Mouse (Mus musculus): Measurements from ENCODE around the gene Noxred1. TPM values are rescaled to one million over a fixed set of nuclear protein-coding genes. Genes with fewer than 3 reads are reported as not detected.

Gene Noxred1
- 1.1 and 2.0 TPM in 2 replicates for polyA plus RNA-seq (2014; fragmentation: Nextera tagmentation; extraction: Ambion mirVana)

GRCm38 (mm10) chr12:87238632-87239031, at the start of gene Noxred1:
TSS of gene Noxred1 (minus strand) at chr12:87238732.
- Histone ChIP-seq H3K9ac (ENCODE audit: low read depth, low read length) (no peak within 1 kb of the TSS), H3K36me3 (ENCODE audit: control insufficient read depth, insufficient read depth, low read length) (no peaks in the 10 kb centered on the region; the same call in 1 of the 2 replicates), H3K4me3 (ENCODE audit: low read depth, low read length) (no peak within 1 kb of the TSS), H3K4me1 (replicated peaks; ENCODE audit: control insufficient read depth, insufficient read depth, low read length) (no peaks in the 10 kb centered on the region), H3K4me2 (replicated peaks; ENCODE audit: low read depth, low read length) (no peak within 1 kb of the TSS), H3K9me3 (ENCODE audit: control insufficient read depth, low read length) (no peaks in the 10 kb centered on the region), H3K27ac (ENCODE audit: low read depth, low read length) (no peak within 1 kb of the TSS), H3K27me3 (ENCODE audit: control insufficient read depth, insufficient read depth, low read length) (no peaks in the 10 kb centered on the region)
- 93% methylated on average over 1 of the region's 1 CpGs for WGBS
- DNase-seq (ENCODE audit: low spot score) (no peak), ATAC-seq (ENCODE audit: low FRiP score) (no peak)

DNA sequence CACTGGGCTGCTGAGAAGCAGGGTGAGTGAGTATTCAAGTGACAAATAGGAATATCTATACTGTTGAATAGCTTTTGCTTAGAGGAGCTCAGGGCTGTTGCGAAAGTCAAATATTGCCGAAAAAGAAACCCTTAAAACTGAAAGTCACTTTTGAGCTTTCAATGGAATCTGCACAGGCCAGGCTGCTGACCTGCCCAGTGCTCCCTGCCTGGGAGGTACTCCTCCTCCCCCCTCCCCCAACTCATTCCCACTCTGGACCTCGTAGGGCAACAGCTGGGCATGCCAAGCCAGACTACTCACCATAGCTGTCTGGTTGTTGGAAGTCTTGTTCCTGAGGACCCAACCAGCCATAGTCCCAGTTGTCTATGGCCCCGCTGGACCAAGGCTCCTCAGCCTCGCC, 46.2 kb upstream of the Noxred1 start:
- DNase-seq (ENCODE audit: low spot score) (no peak), ATAC-seq (ENCODE audit: low FRiP score) (no peak)
- 86% methylated on average over 5 of the region's 5 CpGs for WGBS
- H3K27me3 ChIP-seq (ENCODE audit: control insufficient read depth, insufficient read depth, low read length) = no peaks in the 10 kb centered on the region
- no peaks in the 10 kb centered on the region for H3K36me3 ChIP-seq (ENCODE audit: control insufficient read depth, insufficient read depth, low read length)
- no peak overlapping the region for H3K4me2 ChIP-seq (replicated peaks; ENCODE audit: low read depth, low read length)
- H3K4me1 ChIP-seq (replicated peaks; ENCODE audit: control insufficient read depth, insufficient read depth, low read length) = no peaks in the 10 kb centered on the region
- no peak overlapping the region for H3K9ac ChIP-seq (ENCODE audit: low read depth, low read length)
- H3K9me3 ChIP-seq (ENCODE audit: control insufficient read depth, low read length) = no peaks in the 10 kb centered on the region
- no peak overlapping the region for H3K27ac ChIP-seq (ENCODE audit: low read depth, low read length)
- H3K4me3 ChIP-seq (ENCODE audit: low read depth, low read length) = no peak overlapping the region

- H3K9me3 ChIP-seq (ENCODE audit: control insufficient read depth, low read length) = no peaks in the 10 kb centered on the region
- no peaks in the 10 kb centered on the region for H3K4me1 ChIP-seq (replicated peaks; ENCODE audit: control insufficient read depth, insufficient read depth, low read length)
- H3K4me3 ChIP-seq (ENCODE audit: low read depth, low read length) = no peak overlapping the region
- H3K4me2 ChIP-seq (replicated peaks; ENCODE audit: low read depth, low read length) = no peak overlapping the region
- 79% methylated on average over 4 of the region's 4 CpGs for WGBS
- no peaks in the 10 kb centered on the region for H3K36me3 ChIP-seq (ENCODE audit: control insufficient read depth, insufficient read depth, low read length)
- H3K27ac ChIP-seq (ENCODE audit: low read depth, low read length) = no peak overlapping the region
- H3K27me3 ChIP-seq (ENCODE audit: control insufficient read depth, insufficient read depth, low read length) = no peaks in the 10 kb centered on the region
- ATAC-seq (ENCODE audit: low FRiP score) (no peak), DNase-seq (ENCODE audit: low spot score) (no peak)
- no peak overlapping the region for H3K9ac ChIP-seq (ENCODE audit: low read depth, low read length)
Observed at GRCm38 (mm10) chr12:87284268-87284667, 45.7 kb upstream of the Noxred1 start.

- Histone ChIP-seq H3K4me2 (replicated peaks; ENCODE audit: low read depth, low read length) (no peak overlapping the region), H3K9ac (ENCODE audit: low read depth, low read length) (no peak overlapping the region), H3K36me3 (ENCODE audit: control insufficient read depth, insufficient read depth, low read length) (no peaks in the 10 kb centered on the region), H3K27ac (ENCODE audit: low read depth, low read length) (no peak overlapping the region), H3K9me3 (ENCODE audit: control insufficient read depth, low read length) (no peaks in the 10 kb centered on the region), H3K4me1 (replicated peaks; ENCODE audit: control insufficient read depth, insufficient read depth, low read length) (no peaks in the 10 kb centered on the region), H3K27me3 (ENCODE audit: control insufficient read depth, insufficient read depth, low read length) (no peaks in the 10 kb centered on the region), H3K4me3 (ENCODE audit: low read depth, low read length) (no peak overlapping the region)
- ATAC-seq (ENCODE audit: low FRiP score) (no peak), DNase-seq (ENCODE audit: low spot score) (no peak)
- WGBS = 62% methylated on average over 7 of the region's 7 CpGs
Observed at GRCm38 (mm10) chr12:87283706-87284105, 45.2 kb upstream of the Noxred1 start.

DNA sequence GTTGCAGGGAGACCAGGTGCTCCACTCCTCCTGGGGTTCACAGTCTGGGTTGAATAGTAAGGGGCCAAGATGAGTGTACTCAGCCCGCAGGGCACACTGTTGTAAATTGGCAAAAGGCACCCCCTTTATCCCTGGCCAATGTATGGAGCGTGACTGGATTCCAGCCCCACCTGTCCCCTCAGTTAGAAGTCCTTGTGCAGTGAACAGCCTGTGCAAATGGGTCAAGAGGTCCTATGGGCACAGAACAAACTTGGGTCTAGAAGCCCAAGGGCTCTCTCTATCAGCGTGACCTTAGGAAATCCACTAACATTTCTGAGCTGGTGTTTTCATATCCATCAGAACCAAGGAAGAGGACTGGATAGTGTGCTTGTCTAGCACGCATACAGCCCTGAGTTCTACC, 44.2 kb upstream of the Noxred1 start:
- no peaks in the 10 kb centered on the region for H3K27me3 ChIP-seq (ENCODE audit: control insufficient read depth, insufficient read depth, low read length)
- no peak overlapping the region for H3K4me3 ChIP-seq (ENCODE audit: low read depth, low read length)
- H3K4me1 ChIP-seq (replicated peaks; ENCODE audit: control insufficient read depth, insufficient read depth, low read length) = no peaks in the 10 kb centered on the region
- DNase-seq (ENCODE audit: low spot score) = no peak
- H3K4me2 ChIP-seq (replicated peaks; ENCODE audit: low read depth, low read length) = no peak overlapping the region
- no peaks in the 10 kb centered on the region for H3K9me3 ChIP-seq (ENCODE audit: control insufficient read depth, low read length)
- WGBS = 92% methylated on average over 4 of the region's 4 CpGs
- no peak for ATAC-seq (ENCODE audit: low FRiP score)
- no peaks in the 10 kb centered on the region for H3K36me3 ChIP-seq (ENCODE audit: control insufficient read depth, insufficient read depth, low read length)
- H3K9ac ChIP-seq (ENCODE audit: low read depth, low read length) = no peak overlapping the region
- no peak overlapping the region for H3K27ac ChIP-seq (ENCODE audit: low read depth, low read length)

DNA sequence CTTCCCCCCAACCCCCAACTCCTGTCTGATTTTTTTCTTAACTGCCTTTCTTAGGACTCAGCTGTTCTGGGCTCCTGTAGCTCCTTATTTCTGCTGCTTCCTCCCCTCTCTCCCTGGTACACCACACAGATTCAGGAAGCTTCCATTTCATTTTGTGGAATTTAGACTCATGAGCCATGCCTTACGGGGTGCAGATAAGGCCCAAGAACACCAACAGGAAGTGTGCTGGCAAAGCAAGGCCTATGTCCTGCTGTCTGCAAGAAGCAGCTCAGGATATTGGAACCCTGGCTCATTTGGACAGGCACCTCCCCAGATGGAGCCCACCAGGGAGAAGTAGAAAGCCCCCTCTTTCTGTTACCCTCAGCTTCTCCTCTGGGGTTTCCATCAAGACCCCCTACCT, 43.2 kb upstream of the Noxred1 start:
- 83% methylated on average over 1 of the region's 1 CpGs for WGBS
- Histone ChIP-seq H3K4me2 (replicated peaks; ENCODE audit: low read depth, low read length) (no peak overlapping the region), H3K27ac (ENCODE audit: low read depth, low read length) (no peak overlapping the region), H3K27me3 (ENCODE audit: control insufficient read depth, insufficient read depth, low read length) (no peaks in the 10 kb centered on the region), H3K36me3 (ENCODE audit: control insufficient read depth, insufficient read depth, low read length) (no peaks in the 10 kb centered on the region), H3K4me3 (ENCODE audit: low read depth, low read length) (no peak overlapping the region), H3K9ac (ENCODE audit: low read depth, low read length) (no peak overlapping the region), H3K9me3 (ENCODE audit: control insufficient read depth, low read length) (no peaks in the 10 kb centered on the region), H3K4me1 (replicated peaks; ENCODE audit: control insufficient read depth, insufficient read depth, low read length) (no peaks in the 10 kb centered on the region)
- no peak for ATAC-seq (ENCODE audit: low FRiP score)
- no peak for DNase-seq (ENCODE audit: low spot score)

GRCm38 (mm10) chr12:87279879-87280278, 41.3 kb upstream of the Noxred1 start:
- no peaks in the 10 kb centered on the region for H3K4me1 ChIP-seq (replicated peaks; ENCODE audit: control insufficient read depth, insufficient read depth, low read length)
- no peaks in the 10 kb centered on the region for H3K9me3 ChIP-seq (ENCODE audit: control insufficient read depth, low read length)
- H3K36me3 ChIP-seq (ENCODE audit: control insufficient read depth, insufficient read depth, low read length) = no peaks in the 10 kb centered on the region
- ATAC-seq (ENCODE audit: low FRiP score) (no peak), DNase-seq (ENCODE audit: low spot score) (no peak)
- no peak overlapping the region for H3K4me3 ChIP-seq (ENCODE audit: low read depth, low read length)
- H3K9ac ChIP-seq (ENCODE audit: low read depth, low read length) = no peak overlapping the region
- 45% methylated on average over 14 of the region's 14 CpGs for WGBS
- no peak overlapping the region for H3K4me2 ChIP-seq (replicated peaks; ENCODE audit: low read depth, low read length)
- H3K27ac ChIP-seq (ENCODE audit: low read depth, low read length) = no peak overlapping the region
- no peaks in the 10 kb centered on the region for H3K27me3 ChIP-seq (ENCODE audit: control insufficient read depth, insufficient read depth, low read length)

GRCm38 (mm10) chr12:87279350-87279749, 40.8 kb upstream of the Noxred1 start:
- H3K9me3 ChIP-seq (ENCODE audit: control insufficient read depth, low read length) = no peaks in the 10 kb centered on the region
- DNase-seq (ENCODE audit: low spot score) (no peak), ATAC-seq (ENCODE audit: low FRiP score) (peak; percentile 34; the same call in 1 of the 2 replicates)
- no peak overlapping the region for H3K27ac ChIP-seq (ENCODE audit: low read depth, low read length)
- no peak overlapping the region for H3K4me3 ChIP-seq (ENCODE audit: low read depth, low read length)
- WGBS = 69% methylated on average over 3 of the region's 3 CpGs
- peaks cover 4% of the 10 kb centered on the region; the same call in 1 of the 2 replicates for H3K36me3 ChIP-seq (ENCODE audit: control insufficient read depth, insufficient read depth, low read length)
- H3K9ac ChIP-seq (ENCODE audit: low read depth, low read length) = no peak overlapping the region
- H3K4me2 ChIP-seq (replicated peaks; ENCODE audit: low read depth, low read length) = no peak overlapping the region
- H3K27me3 ChIP-seq (ENCODE audit: control insufficient read depth, insufficient read depth, low read length) = no peaks in the 10 kb centered on the region
- no peaks in the 10 kb centered on the region for H3K4me1 ChIP-seq (replicated peaks; ENCODE audit: control insufficient read depth, insufficient read depth, low read length)

- H3K4me3 ChIP-seq (ENCODE audit: low read depth, low read length) = no peak overlapping the region
- H3K4me1 ChIP-seq (replicated peaks; ENCODE audit: control insufficient read depth, insufficient read depth, low read length) = no peaks in the 10 kb centered on the region
- no peak for ATAC-seq (ENCODE audit: low FRiP score)
- H3K27ac ChIP-seq (ENCODE audit: low read depth, low read length) = no peak overlapping the region
- H3K9ac ChIP-seq (ENCODE audit: low read depth, low read length) = no peak overlapping the region
- 22% methylated on average over 6 of the region's 6 CpGs for WGBS
- H3K9me3 ChIP-seq (ENCODE audit: control insufficient read depth, low read length) = no peaks in the 10 kb centered on the region
- H3K4me2 ChIP-seq (replicated peaks; ENCODE audit: low read depth, low read length) = no peak overlapping the region
- H3K36me3 ChIP-seq (ENCODE audit: control insufficient read depth, insufficient read depth, low read length) = peaks cover 4% of the 10 kb centered on the region; the same call in 1 of the 2 replicates
- H3K27me3 ChIP-seq (ENCODE audit: control insufficient read depth, insufficient read depth, low read length) = no peaks in the 10 kb centered on the region
- no peak for DNase-seq (ENCODE audit: low spot score)
Observed at GRCm38 (mm10) chr12:87278118-87278730, 39.7 kb upstream of the Noxred1 start.

All from hindbrain, embryonic 11.5 days (tissue).